Mouse (Mus musculus) CD4-positive, CD25-positive, alpha-beta regulatory T cell (primary cell): ENCODE measurements around the gene Nfic. TPM values are rescaled to one million over a fixed set of nuclear protein-coding genes. Genes with fewer than 3 reads are reported as not detected.

Source experiments
- polyA plus RNA-seq: library from polyadenylated mRNA; unstranded; fragments of 100-300 nt; shearing (Covaris generic); gene quantifications from one replicate; pipeline ENCODE4 v1.2.1, GENCODE M21; 2017

Gene Nfic
- 21.0 TPM for polyA plus RNA-seq

DNA sequence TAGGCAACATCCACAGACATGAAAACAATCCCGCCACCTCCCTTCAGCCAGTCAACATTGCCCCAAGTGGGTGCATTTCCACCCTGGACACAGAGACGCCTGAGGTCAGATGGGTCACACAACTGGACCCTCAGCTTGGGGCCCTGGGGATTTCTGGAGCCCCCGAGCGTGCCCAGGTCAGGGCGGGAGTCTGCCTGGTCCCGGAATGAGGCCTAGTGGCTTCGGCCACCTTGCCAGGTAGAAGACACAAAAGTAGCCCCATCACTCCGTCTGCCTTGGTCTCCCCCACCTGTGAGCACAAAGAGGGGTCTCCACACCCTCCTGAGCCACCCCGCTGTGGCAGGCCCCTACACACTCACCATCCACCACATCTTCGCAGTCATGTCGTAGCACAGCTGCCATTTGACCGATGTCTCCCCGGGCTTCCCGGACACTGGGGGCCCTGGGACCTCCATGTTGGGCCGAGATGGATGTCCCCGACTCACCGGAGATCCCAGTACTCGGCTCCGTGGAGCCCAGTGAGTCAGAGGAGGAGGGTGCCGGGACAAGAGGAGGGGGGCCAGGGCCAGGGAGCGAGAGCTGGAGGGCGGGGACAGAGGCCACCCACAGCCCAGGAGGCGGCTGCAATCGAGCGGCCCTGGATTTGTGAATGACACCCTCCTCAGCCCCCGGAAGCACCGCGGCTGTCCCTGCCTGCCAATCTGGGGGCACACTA is at the start of gene Nfic:
Gene Nfic (minus strand): TSS at position 455 of the 715 bp plus-strand sequence.

DNA sequence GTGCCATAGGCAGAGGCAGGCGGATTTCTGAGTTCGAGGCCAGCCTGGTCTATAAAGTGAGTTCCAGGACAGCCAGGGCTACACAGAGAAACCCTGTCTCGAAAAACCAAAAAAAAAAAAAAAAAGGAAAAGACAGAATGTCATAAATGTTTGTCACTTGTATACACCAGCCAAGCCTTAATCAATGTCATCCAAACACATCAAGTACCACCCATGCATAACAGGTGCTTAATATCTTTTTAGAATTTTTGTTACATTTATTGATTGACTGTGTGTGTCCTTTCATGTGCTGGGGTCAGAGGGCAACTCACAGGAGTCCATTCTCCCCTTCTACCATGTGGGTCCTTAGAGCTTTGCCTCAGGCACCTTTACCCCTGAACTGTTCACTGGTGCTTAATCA is 44.6 kb upstream of the Nfic start, which contains the start of gene S1pr4:
Gene S1pr4 (minus strand): TSS at position 101 of the 400 bp plus-strand sequence.

DNA sequence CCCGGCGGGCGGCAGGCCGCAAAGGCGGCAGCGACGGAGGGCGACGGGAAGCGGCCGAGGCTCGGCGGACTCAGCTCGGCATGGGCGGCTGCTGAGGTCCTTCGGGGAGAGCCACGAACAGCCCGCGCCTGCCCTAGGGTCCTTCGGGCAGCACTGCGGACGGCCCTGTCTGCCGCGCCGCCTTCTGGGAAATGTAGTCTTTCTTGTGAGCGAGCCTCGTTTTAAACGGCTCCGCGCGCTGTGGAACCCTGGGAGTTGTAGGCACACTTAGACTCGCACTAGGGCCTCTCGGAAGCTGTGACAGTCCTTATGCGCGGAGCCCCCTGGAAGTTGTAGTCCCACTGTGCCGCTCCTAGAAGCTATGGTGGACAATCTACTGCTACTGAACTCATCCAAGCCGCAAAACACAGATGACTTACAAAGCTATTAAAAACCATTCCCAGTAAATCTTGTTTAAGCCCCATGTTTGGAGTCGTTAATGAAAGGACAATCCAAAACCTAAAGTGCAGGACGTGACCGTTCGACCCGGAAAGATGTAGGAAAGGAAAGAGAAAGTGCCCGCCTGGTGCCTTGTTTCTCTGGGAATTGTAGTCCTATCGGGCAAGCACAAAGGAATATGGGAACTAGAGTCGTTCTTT is 40.9 kb upstream of the Nfic start, which contains the start of gene Ncln:
Gene Ncln (minus strand): TSS at position 129 of the 638 bp plus-strand sequence.

DNA sequence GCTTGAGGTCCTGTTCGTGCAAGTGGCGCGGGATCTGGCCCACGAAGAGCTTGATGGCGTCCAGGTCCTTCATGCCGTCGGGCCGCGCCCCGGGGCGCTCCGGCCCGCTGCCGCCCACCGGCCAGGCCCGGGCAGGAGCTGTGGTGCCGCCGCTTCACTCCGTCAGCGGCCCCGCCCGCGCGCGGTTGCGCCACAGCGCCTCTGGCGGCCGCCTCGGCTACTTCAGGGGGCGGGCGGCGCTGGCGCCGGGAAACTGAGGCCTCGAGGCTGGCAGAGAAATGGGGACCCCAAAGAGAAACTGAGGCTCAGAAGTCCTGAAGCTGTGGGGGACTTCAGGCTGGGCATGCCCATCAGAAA is 27.1 kb upstream of the Nfic start, which contains the start of gene Celf5:
Gene Celf5 (minus strand): TSS at position 177 of the 357 bp plus-strand sequence.

DNA sequence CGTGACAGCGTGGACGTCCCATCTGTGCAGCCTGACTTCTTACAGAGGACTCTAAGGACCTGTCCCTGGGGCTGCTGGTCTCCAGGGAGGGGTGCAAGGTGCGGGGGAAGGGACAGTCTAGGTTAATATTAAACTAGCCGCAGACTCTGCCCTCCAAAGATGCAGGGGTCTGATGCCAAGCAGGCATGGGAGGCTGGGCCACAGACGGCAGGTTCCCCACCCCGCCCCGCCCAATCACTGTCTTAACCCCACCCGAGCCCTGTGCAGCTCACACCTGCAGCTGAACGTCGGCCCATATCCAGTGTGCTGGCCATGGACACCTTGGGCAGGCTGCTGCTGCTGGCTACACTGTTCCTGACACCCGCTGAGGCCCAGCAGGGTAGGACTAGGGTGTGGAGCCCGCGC is 62.7 kb downstream of the Nfic start, which contains the start of gene Smim24:
Gene Smim24 (plus strand): TSS at position 271 of the 405 bp plus-strand sequence.

DNA sequence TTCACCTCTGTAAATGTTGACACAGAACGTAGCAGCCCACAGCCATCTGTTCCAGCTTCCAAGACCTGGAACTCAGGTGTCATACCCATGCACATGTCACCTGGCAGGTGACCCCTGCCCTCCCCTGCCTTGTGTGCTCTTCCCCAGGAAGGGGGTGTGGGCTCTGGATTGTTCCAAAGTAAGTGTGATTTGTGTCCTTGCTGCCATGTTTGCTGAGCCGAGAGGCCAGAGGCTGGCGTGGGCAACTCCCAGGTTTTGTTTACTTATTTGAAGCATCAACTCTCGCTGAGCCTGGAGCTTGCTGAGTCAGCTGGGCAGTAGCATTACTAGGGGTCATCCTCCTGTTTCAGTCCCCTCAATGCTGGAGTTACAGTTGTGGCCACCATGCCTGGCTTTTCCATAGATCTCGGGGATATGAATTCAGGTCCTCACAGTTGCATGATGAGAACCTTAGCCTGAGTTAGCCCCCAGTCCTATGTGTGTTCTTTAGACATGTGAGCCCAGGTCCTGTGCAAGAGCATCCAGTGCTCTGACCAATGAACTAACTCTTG is 66.9 kb downstream of the Nfic start, which contains the start of gene Gm48552:
Gene Gm48552 (plus strand): TSS at position 501 of the 551 bp plus-strand sequence.

DNA sequence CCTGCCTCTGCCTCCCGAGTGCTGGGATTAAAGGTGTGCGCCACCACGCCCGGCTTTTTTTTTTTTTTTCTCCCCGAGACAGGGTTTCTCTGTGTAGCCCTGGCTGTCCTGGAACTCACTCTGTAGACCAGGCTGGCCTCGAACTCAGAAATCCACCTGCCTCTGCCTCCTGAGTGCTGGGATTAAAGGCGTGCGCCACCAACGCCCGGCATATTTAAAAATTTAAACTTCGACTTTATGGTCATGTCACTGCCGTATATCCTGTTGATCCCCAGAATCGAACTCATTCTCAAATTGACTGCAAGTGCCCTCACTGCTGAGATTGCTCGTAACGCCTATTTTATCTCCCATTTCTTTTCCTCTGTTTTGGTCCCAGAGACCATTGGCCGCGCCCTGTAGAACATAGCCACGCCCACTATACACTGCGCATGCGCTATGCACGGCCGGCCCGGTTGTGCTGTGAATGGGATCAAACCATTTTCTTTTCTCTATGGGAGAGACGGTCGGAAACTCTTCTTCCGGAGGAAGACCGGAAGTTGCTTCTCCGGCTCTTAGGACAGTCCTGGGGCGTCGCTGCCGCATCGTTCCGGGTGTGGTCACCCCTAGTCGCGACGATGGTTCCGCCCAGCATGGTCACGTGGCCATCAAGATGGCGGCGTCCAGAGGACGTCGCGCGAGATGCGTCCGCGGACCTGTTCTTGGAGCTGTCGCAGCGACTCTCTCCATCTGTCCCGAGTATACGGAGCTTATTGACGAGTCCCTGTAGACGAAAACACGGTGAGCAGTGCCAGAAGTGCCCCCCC is 71.4 kb downstream of the Nfic start, which contains the start of the genes Dohh and Gm48551:
Gene Dohh (plus strand): TSS at position 627 of the 803 bp plus-strand sequence.
Gene Gm48551 (plus strand): TSS at position 665 of the 803 bp plus-strand sequence.

DNA sequence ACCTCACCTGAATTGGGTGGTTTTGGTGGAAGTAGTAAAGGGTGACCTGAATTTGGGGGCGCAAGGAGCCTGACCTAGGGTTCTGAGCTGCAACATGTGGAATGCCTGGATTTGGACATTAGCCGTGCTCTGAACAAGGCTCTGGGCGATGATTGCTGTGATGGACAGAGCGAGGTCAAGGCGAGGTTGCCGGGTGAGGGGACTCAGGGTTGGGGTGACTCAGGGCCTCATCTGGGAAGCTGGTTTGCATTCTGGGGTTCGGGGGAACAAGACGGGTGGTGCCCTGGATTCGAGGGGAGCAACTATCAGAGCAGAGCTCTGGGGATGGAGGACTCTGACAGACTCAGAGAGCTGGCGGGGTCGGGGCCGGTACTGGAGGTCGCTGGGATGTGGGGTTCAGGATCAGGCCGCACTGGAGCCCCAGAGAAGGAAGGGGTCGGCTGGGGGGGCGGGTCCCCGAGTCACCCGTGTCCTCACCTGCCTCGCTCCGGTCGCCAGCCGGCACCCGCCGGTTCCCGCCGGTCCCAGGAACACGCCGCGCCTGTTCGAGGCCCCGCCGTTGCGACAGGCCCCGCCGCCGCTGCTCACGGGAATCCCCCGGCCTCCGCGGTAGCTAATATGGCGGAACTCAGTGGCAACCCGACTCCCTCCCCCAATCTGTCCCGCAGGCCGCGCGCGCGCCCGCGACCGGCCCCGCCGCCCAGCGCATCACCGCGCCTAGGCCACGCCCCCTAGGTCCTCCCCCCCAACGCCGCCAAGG is 77.5 kb downstream of the Nfic start, which contains the start of gene Fzr1:
Gene Fzr1 (minus strand): TSS at position 724 of the 760 bp plus-strand sequence.

DNA sequence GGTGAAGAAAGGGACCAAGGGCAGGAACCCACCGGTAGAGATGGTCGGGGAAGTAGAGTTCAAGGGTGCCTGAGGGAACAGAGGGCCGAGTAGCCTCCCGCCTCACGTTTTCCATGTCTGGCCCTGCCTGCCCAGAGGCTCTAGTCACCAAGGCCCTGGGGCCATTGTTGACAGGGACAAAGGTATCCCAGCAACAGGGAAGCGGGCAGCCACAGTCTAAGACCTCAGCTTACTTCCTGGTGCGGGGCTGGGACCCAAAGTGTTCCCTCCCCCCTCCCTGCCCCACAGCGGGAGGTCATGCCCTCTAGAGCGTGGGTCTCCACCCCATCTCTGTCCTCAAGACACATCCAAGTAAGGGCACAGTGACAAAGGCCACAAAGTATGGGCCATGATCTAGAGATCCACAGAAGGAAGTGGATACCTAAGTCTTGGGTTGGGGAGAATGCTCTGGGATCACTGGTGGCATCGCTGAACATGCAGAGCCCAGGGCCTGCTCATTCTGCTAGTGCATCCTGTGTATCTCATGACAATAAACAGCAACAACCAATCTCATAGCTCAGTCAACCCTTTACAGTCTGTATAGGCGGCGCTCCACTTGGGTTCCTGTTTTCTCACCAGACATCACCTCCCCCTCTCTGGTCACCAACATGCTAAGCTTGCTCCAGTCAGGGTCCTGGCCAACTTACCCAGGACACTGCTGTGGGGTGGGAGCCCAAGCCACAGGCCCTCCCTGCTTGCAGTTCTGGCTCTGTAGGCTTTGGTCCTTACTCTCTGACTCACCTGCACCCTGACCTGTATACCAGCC is 89.6 kb downstream of the Nfic start, which contains the start of gene 4930404N11Rik:
Gene 4930404N11Rik (minus strand): TSS at position 145 of the 805 bp plus-strand sequence.

DNA sequence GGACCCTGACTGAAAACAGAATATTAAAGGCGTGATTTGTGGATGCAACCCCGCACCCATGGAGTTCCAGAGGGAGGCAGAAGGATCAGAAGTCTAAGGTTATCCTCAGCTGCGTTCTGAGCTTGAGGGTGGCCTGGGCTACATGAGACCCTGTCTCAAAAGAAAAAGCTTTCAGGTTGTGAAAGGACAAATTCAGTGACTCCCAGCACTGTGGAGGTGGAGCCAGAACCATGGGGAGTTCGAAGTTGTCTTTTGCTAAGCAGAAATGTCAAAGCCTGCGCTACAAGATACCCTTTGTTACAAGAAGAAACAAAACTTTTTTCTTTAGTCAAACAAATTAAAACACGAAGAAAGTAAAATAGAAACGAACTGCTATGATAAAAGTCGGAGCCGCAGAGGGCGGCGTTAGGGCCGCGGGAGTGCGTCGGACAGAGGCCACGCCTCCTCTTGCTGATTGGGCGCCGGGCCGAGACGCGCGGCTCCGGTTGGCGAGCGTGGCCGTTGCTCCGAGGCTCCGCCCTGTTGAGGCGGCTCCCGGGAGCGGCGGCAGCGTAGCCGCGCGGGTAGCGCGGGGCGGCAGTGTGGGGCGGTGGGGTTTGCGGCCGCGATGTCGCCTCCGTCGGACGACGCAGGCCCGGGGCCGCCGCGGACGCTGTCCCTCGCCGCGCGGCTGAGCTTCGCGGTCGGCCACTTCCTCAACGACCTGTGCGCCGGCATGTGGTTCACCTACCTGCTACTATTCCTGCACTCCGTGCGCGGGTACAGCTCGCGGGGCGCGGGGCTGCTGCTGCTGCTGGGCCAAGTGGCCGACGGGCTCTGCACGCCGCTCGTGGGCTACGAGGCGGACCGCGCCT is 98.2 kb downstream of the Nfic start, which contains the start of gene Mfsd12:
Gene Mfsd12 (plus strand): TSS at position 501 of the 854 bp plus-strand sequence.

DNA sequence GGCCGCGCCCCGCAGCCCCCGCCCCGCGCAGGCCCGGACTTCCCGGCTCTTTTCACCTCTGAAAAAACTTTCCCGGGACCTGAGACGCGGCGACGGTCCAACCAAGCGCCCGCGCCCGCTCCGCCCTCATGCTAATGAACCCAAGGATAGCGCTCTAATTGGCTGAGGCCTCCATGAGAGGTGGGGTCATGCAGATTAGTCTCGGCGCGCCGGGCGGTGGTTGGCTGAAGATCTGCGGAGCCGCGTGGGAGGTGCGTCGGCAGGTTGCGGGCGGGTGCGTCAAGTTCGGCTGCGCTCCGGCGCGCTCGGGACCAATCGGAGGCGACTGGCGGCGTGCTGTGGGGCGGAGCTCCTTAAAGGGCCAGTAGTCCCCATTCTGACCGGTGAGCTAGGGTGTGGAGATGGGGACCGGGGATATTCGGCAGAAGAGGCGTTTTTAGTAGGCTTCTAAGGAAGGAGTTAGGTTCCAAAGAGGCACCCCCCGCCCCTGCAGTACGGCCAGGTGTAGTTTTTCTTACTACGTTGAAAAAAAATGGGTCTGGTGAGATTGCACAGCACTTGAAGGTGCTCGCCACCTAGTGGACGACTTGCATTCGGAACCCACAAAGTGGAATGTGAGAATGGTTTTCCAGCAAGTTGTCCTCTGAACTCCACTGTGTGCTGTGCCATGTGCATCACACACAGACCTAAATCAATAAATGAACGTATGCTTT is 104.9 kb downstream of the Nfic start, which contains the start of gene Hmg20b:
Gene Hmg20b (minus strand): TSS at position 130 of the 713 bp plus-strand sequence.

Other genes starting within 250 kb of the Nfic start
- gene Atcay, start 224.8 kb downstream of the Nfic start, polyA plus RNA-seq = 3.4 TPM
- gene Zfr2, start 222.5 kb downstream of the Nfic start, polyA plus RNA-seq = 5.4 TPM
- gene Matk, start 202.7 kb downstream of the Nfic start, polyA plus RNA-seq = 88.9 TPM
- gene Mrpl54, start 188.7 kb downstream of the Nfic start, polyA plus RNA-seq = 106 TPM
- 46.1 TPM for gene Apba3, start 188.7 kb downstream of the Nfic start, polyA plus RNA-seq
- gene Tjp3, start 164.1 kb downstream of the Nfic start, polyA plus RNA-seq = 17.2 TPM
- 104 TPM for gene Pip5k1c, start 162.7 kb downstream of the Nfic start, polyA plus RNA-seq
- gene Cactin, start 134.5 kb downstream of the Nfic start, polyA plus RNA-seq = 70.5 TPM
- 73.4 TPM for gene Tbxa2r, start 126.9 kb downstream of the Nfic start, polyA plus RNA-seq
- gene Gipc3, start 112.4 kb downstream of the Nfic start, polyA plus RNA-seq = 0.24 TPM
- gene Hmg20b, start 105.2 kb downstream of the Nfic start, polyA plus RNA-seq = 42.7 TPM
- gene Mfsd12, start 98.1 kb downstream of the Nfic start, polyA plus RNA-seq = 6.1 TPM
- 3.2 TPM for gene 4930404N11Rik, start 89.8 kb downstream of the Nfic start, polyA plus RNA-seq
- gene Fzr1, start 77.1 kb downstream of the Nfic start, polyA plus RNA-seq = 65.5 TPM
- gene Dohh, start 71.2 kb downstream of the Nfic start, polyA plus RNA-seq = 44.3 TPM
- gene Gm48551, start 71.2 kb downstream of the Nfic start, polyA plus RNA-seq = 5.8 TPM
- gene Gm48552, start 66.6 kb downstream of the Nfic start, polyA plus RNA-seq = 0.75 TPM
- gene Smim24, start 62.6 kb downstream of the Nfic start, polyA plus RNA-seq = 6.1 TPM
- 0.20 TPM for gene Celf5, start 27.1 kb upstream of the Nfic start, polyA plus RNA-seq
- 164 TPM for gene Ncln, start 40.8 kb upstream of the Nfic start, polyA plus RNA-seq
- gene S1pr4, start 44.5 kb upstream of the Nfic start, polyA plus RNA-seq = 90.1 TPM
- gene Gna15, start 68.6 kb upstream of the Nfic start, polyA plus RNA-seq = 18.1 TPM
- 17.2 TPM for gene Gna11, start 89.6 kb upstream of the Nfic start, polyA plus RNA-seq
- 1,254 TPM for gene Aes, start 103.9 kb upstream of the Nfic start, polyA plus RNA-seq
- gene Tle2, start 118.9 kb upstream of the Nfic start, polyA plus RNA-seq = 2.0 TPM
- gene Tle6, start 145.4 kb upstream of the Nfic start, polyA plus RNA-seq = 2.0 TPM
- 2.8 TPM for gene BC025920, start 150.6 kb upstream of the Nfic start, polyA plus RNA-seq
- 19.4 TPM for gene Sirt6, start 172.2 kb upstream of the Nfic start, polyA plus RNA-seq
- 2.4 TPM for gene Ankrd24, start 172.9 kb upstream of the Nfic start, polyA plus RNA-seq
- 9.1 TPM for gene Gm10778, start 193.4 kb upstream of the Nfic start, polyA plus RNA-seq
- gene Zfp433, start 249.2 kb upstream of the Nfic start, polyA plus RNA-seq = 22.8 TPM